Mouse (Mus musculus) testis, adult 2 months (tissue): ENCODE data around the gene Cfap20.

Experiments used
- CTCF ChIP-seq: fragments of 200-500 bp; IDR thresholded peaks from 2 replicates; pipeline ENCODE4 v1.5.1; 2012; ENCODE audit warnings: low read depth, mild to moderate bottlenecking, inconsistent platforms, low read length, moderate library complexity; ENCODE audit not compliant: control insufficient read depth, insufficient read depth, insufficient replicate concordance
- POLR2A ChIP-seq: fragments of 200-500 bp; IDR thresholded peaks from 2 replicates; pipeline ENCODE4 v1.6.1; 2012; ENCODE audit warnings: low read depth, mild to moderate bottlenecking, inconsistent platforms, low read length, moderate library complexity; ENCODE audit not compliant: control insufficient read depth

- TF ChIP-seq CTCF: no peak
- no peak for TF ChIP-seq POLR2A
Observed at GRCm38 (mm10) chr8:95396752-95397151, 37.9 kb downstream of the Cfap20 start.
